In the genomic region with DNA sequence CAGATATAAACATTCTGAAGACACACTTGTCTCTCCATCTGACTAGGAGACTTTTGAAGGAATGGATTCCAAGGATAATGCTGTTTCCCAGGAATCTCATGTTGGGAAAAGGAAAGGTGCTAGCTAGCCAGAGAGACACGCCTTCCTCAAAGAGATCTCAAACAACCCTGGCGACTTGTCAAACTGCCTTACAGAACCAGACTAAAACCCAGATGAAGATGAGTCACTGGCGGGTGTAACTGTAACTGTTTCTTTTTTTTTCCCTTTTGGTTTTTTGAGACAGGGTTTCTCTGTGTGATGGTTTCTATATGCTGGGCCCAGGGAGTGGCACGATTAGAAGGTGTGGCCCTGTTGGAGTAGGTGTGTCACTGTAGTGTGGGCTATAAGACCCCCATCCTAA, we compare ENCODE assay signal across 17 mouse cellular contexts. TPM values are rescaled to one million over a fixed set of nuclear protein-coding genes. Genes with fewer than 3 reads are reported as not detected.
DNase-seq lines count a peak whose midpoint lies in the region; ATAC-seq lines count a peak whose summit lies in the region.
"Had no signal": no experiment of that assay in that cellular context is flagged by ENCODE, and none has a peak within 500 bp of the region (broad histone marks: within the 10 kb centered on the region; RNA-seq: fewer than 3 reads in every experiment).

No protein-coding gene starts in this region.

- H3K27me3 ChIP-seq in heart, embryonic 10.5 days (ENCODE audit: insufficient read depth, poor library complexity, severe bottlenecking), result no peaks in the 10 kb centered on the region
- H3K27me3 ChIP-seq: embryonic facial prominence, embryonic 13.5 days; heart, embryonic 12.5 days; kidney, embryonic 15.5 days; limb, embryonic 13.5 days; neural tube, embryonic 12.5 days had no signal

- peak; percentile 27 for DNase-seq in heart, embryonic 10.5 days (ENCODE audit: low spot score)
- no peak for DNase-seq in heart, postnatal 36 days
- DNase-seq in 3134 (ENCODE audit: extremely low read depth, insufficient read length, low spot score), result peak; percentile 44
- DNase-seq in fibroblast of lung, adult 2 months (ENCODE audit: low read depth), result peak; percentile 89
- DNase-seq in layer of hippocampus, adult 8-10 months (ENCODE audit: low spot score in 2 of 2), result no peak
- DNase-seq in kidney, adult 18-20 months, result no peak
- no peak for DNase-seq in urinary bladder, adult 18-20 months (ENCODE audit: low spot score in 2 of 2)
- DNase-seq: cerebellum, adult 9-11 months; lung, postnatal 10 days; right cerebral cortex, postnatal 25 days; thymus, adult 18-20 months had no signal

- no peaks in the 10 kb centered on the region for H3K9me3 ChIP-seq in heart, embryonic 10.5 days
- H3K9me3 ChIP-seq: embryonic facial prominence, embryonic 13.5 days; heart, embryonic 12.5 days; kidney, embryonic 15.5 days; limb, embryonic 13.5 days; neural tube, embryonic 12.5 days had no signal

- H3K27ac ChIP-seq in heart, embryonic 10.5 days, result no peak overlapping the region
- H3K27ac ChIP-seq: embryonic facial prominence, embryonic 13.5 days; limb, embryonic 13.5 days; neural tube, embryonic 12.5 days had no signal

- peak; percentile 28 for ATAC-seq in CD4-positive, CD25-positive, alpha-beta regulatory T cell, adult 4 months

- H3K4me1 ChIP-seq in heart, embryonic 10.5 days, result no peaks in the 10 kb centered on the region
- H3K4me1 ChIP-seq: heart, embryonic 12.5 days; neural tube, embryonic 12.5 days had no signal

- intact Hi-C loops in heart, postnatal 36 days (cut with DNase I), result loop anchor here (10.0 kb wide), 1 partner anchor 456 kb away; the partner anchor contains the start of gene Fes

- H3K4me3 ChIP-seq in heart, embryonic 10.5 days, result no peak overlapping the region
- H3K4me3 ChIP-seq: embryonic facial prominence, embryonic 13.5 days; heart, embryonic 12.5 days; kidney, embryonic 15.5 days; limb, embryonic 13.5 days; neural tube, embryonic 12.5 days had no signal

- 67% methylated on average over 4 of the region's 4 CpGs for WGBS in heart, embryonic 10.5 days

- no peaks in the 10 kb centered on the region for H3K36me3 ChIP-seq in heart, embryonic 10.5 days
- H3K36me3 ChIP-seq: embryonic facial prominence, embryonic 13.5 days; heart, embryonic 12.5 days; kidney, embryonic 15.5 days; limb, embryonic 13.5 days; neural tube, embryonic 12.5 days had no signal

RNA-seq across cellular contexts. Expression of gene Iqgap1, which starts 15.2 kb away (rescaled TPM):
- polyA plus RNA-seq in heart, embryonic 10.5 days (2016; fragmentation: Nextera tagmentation; extraction: Ambion mirVana), result 37.7 and 39.5 TPM in 2 replicates
- 10 to 100 TPM; 40.5 to 43.2 TPM for total RNA-seq in heart, postnatal 36 days (2021)
- polyA plus RNA-seq in CD4-positive, CD25-positive, alpha-beta regulatory T cell, adult 4 months (2017; shearing (Covaris generic)), result 100 to 1,000 TPM; 187 to 284 TPM
- total RNA-seq in layer of hippocampus, adult 8-10 months (2022), result 10 to 100 TPM; 26.3 to 29.4 (median 26.8) TPM

RNA-seq across cellular contexts. Expression of gene Zscan2, which starts 19.8 kb away (rescaled TPM):
- 2.3 and 2.5 TPM in 2 replicates for polyA plus RNA-seq in heart, embryonic 10.5 days (2016; fragmentation: Nextera tagmentation; extraction: Ambion mirVana)
- total RNA-seq in heart, postnatal 36 days (2021), result 1 to 10 TPM; 5.5 to 5.7 TPM
- 1 to 10 TPM; 3.8 to 4.2 TPM for polyA plus RNA-seq in CD4-positive, CD25-positive, alpha-beta regulatory T cell, adult 4 months (2017; shearing (Covaris generic))
- 10 to 100 TPM; 11.8 to 15.0 (median 13.5) TPM for total RNA-seq in layer of hippocampus, adult 8-10 months (2022)

Comparison
In these comparisons a context has a peak if more than half of its experiments do, and no peak if none do; other contexts are left out.
1. DNase-seq: peak in heart, embryonic 10.5 days (single experiment), 3134 (single experiment) and fibroblast of lung, adult 2 months (single experiment); none in heart, postnatal 36 days (0 of 2), layer of hippocampus, adult 8-10 months (0 of 2), kidney, adult 18-20 months (single experiment) and urinary bladder, adult 18-20 months (0 of 2).